Mouse (Mus musculus) bone marrow macrophage, adult 2 months (primary cell): ENCODE measurements around the gene Cped1. TPM values are rescaled to one million over a fixed set of nuclear protein-coding genes. Genes with fewer than 3 reads are reported as not detected.
"Not testable (repeated sequence)": the region's sequence is repeated elsewhere in the genome, so short reads cannot be mapped to it uniquely, and the experiment has no call there.

Experiments
- H3K27ac ChIP-seq: 2 replicates; pipeline ENCODE4 v1.5.1; 2012; ENCODE audit warnings: low read depth, low read length; ENCODE audit not compliant: insufficient read depth
- H3K4me1 ChIP-seq: 2 replicates; pipeline ENCODE4 v1.6.1; 2012; ENCODE audit warnings: low read length; ENCODE audit not compliant: control insufficient read depth, insufficient read depth
- H3K4me3 ChIP-seq: 2 replicates; pipeline ENCODE4 v1.5.1; 2012; ENCODE audit warnings: mild to moderate bottlenecking, low read length, moderate library complexity; ENCODE audit not compliant: insufficient read depth
- CTCF ChIP-seq: IDR thresholded peaks from 2 replicates; pipeline ENCODE4 v1.5.1; 2012; ENCODE audit warnings: low read depth, mild to moderate bottlenecking, low read length, moderate library complexity
- POLR2A ChIP-seq: IDR thresholded peaks from 2 replicates; pipeline ENCODE4 v1.6.1; 2012; ENCODE audit warnings: mild to moderate bottlenecking, low read depth, low read length, borderline replicate concordance
- polyA plus RNA-seq: library from polyadenylated mRNA; stranded (reverse); fragments of >200 nt; gene quantifications from 2 replicates; pipeline ENCODE4 v1.2.4, GENCODE M21; 2012; ENCODE audit not compliant: missing spikeins, insufficient read depth, insufficient read length

The Cped1 gene
- polyA plus RNA-seq, 1 experiment = 0.79 TPM

DNA sequence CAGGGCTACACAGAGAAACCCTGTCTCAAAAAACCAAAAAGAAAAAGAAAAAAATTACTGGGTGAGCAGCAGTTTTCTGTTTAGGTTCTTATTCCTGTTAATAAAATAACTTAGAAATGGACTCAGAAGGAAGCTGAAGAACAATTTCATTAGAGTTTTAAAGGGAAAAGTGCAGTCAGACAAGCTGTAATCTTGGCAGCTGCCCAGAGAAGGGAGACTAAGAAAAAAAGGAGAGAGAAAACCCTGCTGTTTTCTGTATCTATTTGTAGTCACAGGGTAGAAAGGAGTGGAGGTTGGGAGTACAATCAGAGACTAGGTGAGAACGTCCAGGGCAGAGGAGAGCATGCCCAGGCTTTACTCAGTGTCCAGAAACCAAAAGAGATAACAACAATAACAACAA, 51.2 kb downstream of the Cped1 start:
- Histone ChIP-seq H3K4me3 (no peak overlapping the region), H3K4me1 (no peaks in the 10 kb centered on the region), H3K27ac (no peak overlapping the region)
- no peak for TF ChIP-seq CTCF
- TF ChIP-seq POLR2A = no peak

GRCm38 (mm10) chr6:22037441-22038050, 51.8 kb downstream of the Cped1 start:
- TF ChIP-seq POLR2A (no peak), CTCF (no peak)
- Histone ChIP-seq H3K27ac (no peak overlapping the region), H3K4me1 (no peaks in the 10 kb centered on the region), H3K4me3 (no peak overlapping the region)

DNA sequence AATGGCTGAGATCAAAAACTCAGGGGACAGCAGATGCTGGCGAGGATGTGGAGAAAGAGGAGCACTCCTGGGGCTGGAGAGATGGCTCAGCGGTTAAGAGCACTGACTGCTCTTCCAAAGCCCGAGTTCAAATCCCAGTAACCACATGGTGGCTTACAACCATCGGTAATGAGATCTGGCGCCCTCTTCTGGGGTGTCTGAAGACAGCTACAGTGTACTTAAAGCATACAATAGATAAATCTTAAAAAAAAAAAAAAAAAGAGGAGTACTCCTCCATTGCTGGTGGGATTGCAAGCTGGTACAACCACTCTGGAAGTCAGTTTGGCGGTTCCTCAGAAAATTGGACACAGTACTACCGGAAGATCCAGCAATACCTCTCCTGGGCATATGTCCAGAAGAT, 54.0 kb downstream of the Cped1 start:
- H3K27ac ChIP-seq, H3K4me3 ChIP-seq, H3K4me1 ChIP-seq: not testable (repeated sequence)

DNA sequence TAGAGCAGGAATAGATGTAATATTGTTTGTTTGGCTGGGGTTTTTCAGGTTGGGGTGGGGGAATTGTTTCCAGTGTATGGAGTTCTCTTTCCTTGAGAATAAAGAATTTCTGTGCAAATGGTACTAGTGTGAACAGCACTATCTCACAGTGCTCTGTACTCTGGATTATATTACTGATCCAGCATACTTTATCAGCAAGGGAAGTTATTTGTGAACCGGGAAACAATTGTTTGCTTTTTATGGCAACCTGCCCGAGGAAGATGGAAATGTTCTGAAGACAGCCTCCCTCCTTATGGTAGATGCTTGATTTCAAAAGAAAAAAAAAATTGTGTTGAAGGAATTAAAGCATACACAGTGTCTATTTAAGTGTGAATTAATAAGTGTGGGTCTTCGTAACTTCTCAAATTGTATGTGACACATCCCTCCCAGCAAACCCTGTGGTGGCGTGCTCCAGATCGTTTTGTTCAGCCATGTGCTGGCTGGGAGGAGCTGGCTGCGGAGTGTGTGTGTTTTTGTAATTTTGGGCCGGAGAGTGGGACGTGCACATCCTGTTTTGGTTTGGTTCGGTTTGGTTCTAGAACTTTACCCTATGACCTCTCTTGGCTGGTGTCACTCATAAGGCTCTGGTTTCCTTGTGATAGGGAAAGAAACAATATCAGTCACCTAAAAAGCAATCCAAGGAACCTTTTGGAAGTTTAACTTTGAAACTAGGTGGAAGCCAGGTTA, 59.3 kb downstream of the Cped1 start:
- no peaks in the 10 kb centered on the region for H3K4me1 ChIP-seq
- no peak overlapping the region for H3K27ac ChIP-seq
- TF ChIP-seq POLR2A = no peak
- no peak for TF ChIP-seq CTCF
- H3K4me3 ChIP-seq = no peak overlapping the region

GRCm38 (mm10) chr6:22047101-22047500, 61.4 kb downstream of the Cped1 start:
- H3K4me1 ChIP-seq = peaks cover 3% of the 10 kb centered on the region; the same call in 1 of the 2 replicates
- no peak overlapping the region for H3K4me3 ChIP-seq
- H3K27ac ChIP-seq = no peak overlapping the region
- TF ChIP-seq POLR2A (no peak), CTCF (no peak)

DNA sequence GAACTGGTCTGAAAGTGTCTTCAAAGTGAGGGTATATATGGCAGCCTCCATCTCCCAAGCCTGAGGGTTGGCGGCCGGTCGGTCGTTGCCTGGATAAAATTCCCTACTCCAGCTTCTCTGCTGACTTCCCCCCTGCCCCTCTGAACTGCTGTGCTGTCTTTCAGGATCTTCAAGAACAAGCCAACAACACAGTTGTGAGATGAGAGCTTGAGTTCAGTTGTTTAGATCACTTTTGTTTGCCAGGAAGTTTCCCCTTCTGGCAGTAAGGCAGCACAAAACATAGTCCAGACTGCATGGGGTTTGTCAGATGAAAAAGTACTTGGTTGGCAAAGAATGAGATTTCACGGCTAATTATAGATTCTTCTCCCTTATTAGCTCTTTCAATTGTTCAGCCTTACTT, 63.4 kb downstream of the Cped1 start:
- Histone ChIP-seq H3K4me1 (peaks cover 8% of the 10 kb centered on the region), H3K4me3 (no peak overlapping the region), H3K27ac (no peak overlapping the region)
- TF ChIP-seq CTCF = no peak
- TF ChIP-seq POLR2A = no peak

- no peak overlapping the region for H3K27ac ChIP-seq
- TF ChIP-seq CTCF (no peak), POLR2A (no peak)
- H3K4me1 ChIP-seq = peaks cover 8% of the 10 kb centered on the region
- no peak overlapping the region for H3K4me3 ChIP-seq
These were observed 65.8 kb downstream of the Cped1 start for GRCm38 (mm10) chr6:22051526-22051925.

GRCm38 (mm10) chr6:22053014-22053413, 67.3 kb downstream of the Cped1 start:
- Histone ChIP-seq H3K4me3 (no peak overlapping the region), H3K4me1 (peaks cover 8% of the 10 kb centered on the region), H3K27ac (no peak overlapping the region)
- TF ChIP-seq CTCF = no peak
- no peak for TF ChIP-seq POLR2A

DNA sequence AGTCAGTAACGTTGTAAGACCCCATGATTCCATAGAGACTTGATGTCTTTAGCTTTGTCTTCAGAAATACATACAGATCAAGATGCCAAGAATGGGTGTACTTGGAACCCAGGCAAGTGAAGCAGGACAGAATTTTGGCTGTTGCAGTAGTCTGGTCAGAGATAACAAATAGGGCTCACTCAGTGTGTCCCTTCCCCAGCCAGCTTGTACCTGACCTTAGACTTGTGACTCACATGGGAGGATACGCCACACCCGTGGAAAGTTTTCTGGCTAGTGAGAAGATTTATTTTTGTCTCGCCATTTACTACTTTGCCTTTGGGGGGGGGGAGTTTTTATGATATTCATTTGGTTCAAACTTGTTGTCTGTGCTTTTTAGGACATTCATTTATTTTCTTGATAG, 78.6 kb downstream of the Cped1 start:
- H3K4me1 ChIP-seq = no peaks in the 10 kb centered on the region
- no peak for TF ChIP-seq CTCF
- TF ChIP-seq POLR2A = no peak
- H3K27ac ChIP-seq = no peak overlapping the region
- no peak overlapping the region for H3K4me3 ChIP-seq

- Histone ChIP-seq H3K4me3 (no peak overlapping the region), H3K27ac (no peak overlapping the region), H3K4me1 (no peaks in the 10 kb centered on the region)
- TF ChIP-seq CTCF (no peak), POLR2A (no peak)
These were observed 85.0 kb downstream of the Cped1 start for GRCm38 (mm10) chr6:22070603-22071322.
